Mouse (Mus musculus) MEL (cell line): ENCODE results near the gene Cyb5b.
A peak's percentile ranks its signal among the peaks of the same experiment; 100 is the strongest.

Experiments used
- CHD2 ChIP-seq: IDR thresholded peaks from 2 replicates; pipeline ENCODE4 v1.6.1; 2011; ENCODE audit warnings: low read length, improper control_type of control experiment
- CTCF ChIP-seq, 3 experiments: IDR thresholded peaks in 2 of 3; conservative IDR thresholded peaks in 1 of 3; 2 replicates each; pipeline ENCODE4 v1.5.1; 2011 to 2012; ENCODE audit warnings: low read length in 3 of 3, low read depth in 2 of 3, mild to moderate bottlenecking in 2 of 3, improper control_type of control experiment in 1 of 3, inconsistent platforms in 1 of 3, mixed read lengths in 1 of 3, moderate library complexity in 1 of 3; ENCODE audit not compliant: control insufficient read depth in 1 of 3, insufficient read depth in 1 of 3, poor library complexity in 1 of 3, severe bottlenecking in 1 of 3
- E2F4 ChIP-seq: IDR thresholded peaks from 2 replicates; pipeline ENCODE4 v1.6.1; 2011; ENCODE audit warnings: low read depth, low read length, improper control_type of control experiment, borderline replicate concordance
- EP300 ChIP-seq, 2 experiments: IDR thresholded peaks; 2 replicates each; pipeline ENCODE4 v1.6.1; 2011; ENCODE audit warnings: improper control_type of control experiment in 2 of 2, low read length in 2 of 2, low read depth in 1 of 2, mild to moderate bottlenecking in 1 of 2
- GABPA ChIP-seq: IDR thresholded peaks from 2 replicates; pipeline ENCODE4 v1.6.1; 2012; ENCODE audit warnings: low read depth, mild to moderate bottlenecking, inconsistent platforms, low read length, improper control_type of control experiment, moderate library complexity
- GATA1 ChIP-seq: IDR thresholded peaks from 2 replicates; pipeline ENCODE4 v1.6.1; 2011; ENCODE audit warnings: low read depth, low read length, improper control_type of control experiment
- HCFC1 ChIP-seq: IDR thresholded peaks from 2 replicates; pipeline ENCODE4 v1.6.1; 2012; ENCODE audit warnings: low read depth, mild to moderate bottlenecking, inconsistent platforms, low read length, improper control_type of control experiment, moderate library complexity
- MAFK ChIP-seq: IDR thresholded peaks from 2 replicates; pipeline ENCODE4 v1.6.1; 2011; ENCODE audit warnings: low read depth, mild to moderate bottlenecking, low read length, improper control_type of control experiment, borderline replicate concordance
- POLR2A ChIP-seq, 2 experiments: IDR thresholded peaks; 2 replicates each; pipeline ENCODE4 v1.6.1; 2011 to 2012; ENCODE audit warnings: low read length in 2 of 2, mild to moderate bottlenecking in 2 of 2, control low read depth in 1 of 2, improper control_type of control experiment in 1 of 2, low read depth in 1 of 2, moderate library complexity in 1 of 2; ENCODE audit not compliant: control insufficient read depth in 1 of 2, insufficient read depth in 1 of 2, poor library complexity in 1 of 2
- POLR2AphosphoS5 ChIP-seq: IDR thresholded peaks from 2 replicates; pipeline ENCODE4 v1.6.1; 2012; ENCODE audit warnings: low read depth, borderline replicate concordance, mild to moderate bottlenecking, inconsistent platforms, low read length, moderate library complexity, mixed read lengths
- RAD21 ChIP-seq: IDR thresholded peaks from 2 replicates; pipeline ENCODE4 v1.6.1; 2011; ENCODE audit warnings: mild to moderate bottlenecking, low read depth, low read length, improper control_type of control experiment
- TAL1 ChIP-seq: IDR thresholded peaks from 2 replicates; pipeline ENCODE4 v1.6.1; 2012; ENCODE audit warnings: mild to moderate bottlenecking, inconsistent platforms, low read length, moderate library complexity, mixed read lengths
- ZC3H11A ChIP-seq: IDR thresholded peaks from 2 replicates; pipeline ENCODE4 v1.6.1; 2012; ENCODE audit warnings: low read depth, mild to moderate bottlenecking, inconsistent platforms, low read length, improper control_type of control experiment
- ZMIZ1 ChIP-seq: IDR thresholded peaks from 2 replicates; pipeline ENCODE4 v1.6.1; 2012; ENCODE audit warnings: low read depth, mild to moderate bottlenecking, inconsistent platforms, low read length, improper control_type of control experiment, moderate library complexity

- TF ChIP-seq CTCF (IDR thresholded peaks at IDR 0.05 in 2 of 3, conservative IDR thresholded peaks at IDR 0.05 in 1 of 3; ENCODE audit: control insufficient read depth in 1 of 3, insufficient read depth in 1 of 3, low read depth in 2 of 3, low read length in 3 of 3, poor library complexity in 1 of 3, severe bottlenecking in 1 of 3) (no peak), ZMIZ1 (no peak), TAL1 (peak; percentile 50), GABPA (no peak), RAD21 (no peak), HCFC1 (no peak), ZC3H11A (no peak), E2F4 (no peak), CHD2 (no peak), EP300 (IDR thresholded peaks at IDR 0.05; ENCODE audit: low read depth in 1 of 2, low read length in 2 of 2) (peak; percentile 17 to 59; a peak in 3 of 4 replicates), POLR2A (IDR thresholded peaks at IDR 0.05; ENCODE audit: control insufficient read depth in 1 of 2, insufficient read depth in 1 of 2, low read depth in 1 of 2, low read length in 2 of 2, poor library complexity in 1 of 2) (no peak), POLR2AphosphoS5 (no peak), GATA1 (peak; percentile 58), MAFK (no peak)
These were observed 83.3 kb downstream of the Cyb5b start for GRCm38 (mm10) chr8:107233718-107234117.
